12 mouse cellular contexts compared by ENCODE assay signal in genomic region chr16:62500334-62500733, GRCm38 (mm10).
DNase-seq lines count a peak whose midpoint lies in the region; ATAC-seq and TF ChIP-seq lines count a peak whose summit lies in the region.
"Had no signal": no experiment of that assay in that cellular context is flagged by ENCODE, and none has a peak within 500 bp of the region (broad histone marks: within the 10 kb centered on the region; RNA-seq: fewer than 3 reads in every experiment).

No protein-coding gene starts in this region.

- peak; percentile 55 for DNase-seq in hindbrain, embryonic 14.5 days (ENCODE audit: low spot score)
- DNase-seq in hindbrain, embryonic 11.5 days (ENCODE audit: low spot score), result no peak
- DNase-seq in forebrain, postnatal 0 days, result peak; percentile 80
- peak; percentile 68 for DNase-seq in layer of hippocampus, adult 9-10 months (ENCODE audit: low spot score)
- peak; percentile 17 for DNase-seq in right cerebral cortex, adult 18-20 months
- no peak for DNase-seq in spleen, postnatal 4 days (ENCODE audit: low spot score in 2 of 2)
- DNase-seq in testis, postnatal 14 days (ENCODE audit: low spot score), result no peak
- DNase-seq in cerebellum, adult 11-12 months, result no peak
- DNase-seq: liver, postnatal 0 days had no signal

- no peaks in the 10 kb centered on the region for H3K36me3 ChIP-seq in hindbrain, embryonic 14.5 days (replicated peaks; ENCODE audit: control insufficient read depth, insufficient read depth)
- no peaks in the 10 kb centered on the region for H3K36me3 ChIP-seq in hindbrain, embryonic 11.5 days (ENCODE audit: control insufficient read depth, insufficient read depth, low read length)
- H3K36me3 ChIP-seq in forebrain, postnatal 0 days (ENCODE audit: insufficient read depth), result no peaks in the 10 kb centered on the region

- H3K27ac ChIP-seq in hindbrain, embryonic 14.5 days, result peak overlapping the region; percentile 7; the same call in 1 of the 2 replicates
- no peak overlapping the region for H3K27ac ChIP-seq in hindbrain, embryonic 11.5 days (ENCODE audit: low read depth, low read length)
- H3K27ac ChIP-seq in forebrain, postnatal 0 days (ENCODE audit: low read depth, low read length), result no peak overlapping the region

- no peak for ATAC-seq in hindbrain, embryonic 14.5 days (ENCODE audit: low FRiP score)
- ATAC-seq in hindbrain, embryonic 11.5 days (ENCODE audit: low FRiP score), result no peak
- peak; percentile 73 for ATAC-seq in forebrain, postnatal 0 days
- ATAC-seq: CD4-positive, CD25-positive, alpha-beta regulatory T cell, adult 4 months; intestine, embryonic 16.5 days; liver, postnatal 0 days had no signal

- 80% methylated on average over 6 of the region's 6 CpGs for WGBS in hindbrain, embryonic 14.5 days
- WGBS in hindbrain, embryonic 11.5 days, result 83% methylated on average over 6 of the region's 6 CpGs
- WGBS in forebrain, postnatal 0 days, result 58% methylated on average over 6 of the region's 6 CpGs

- H3K27me3 ChIP-seq in hindbrain, embryonic 14.5 days (ENCODE audit: control insufficient read depth, insufficient read depth, low read length), result no peaks in the 10 kb centered on the region
- no peaks in the 10 kb centered on the region for H3K27me3 ChIP-seq in hindbrain, embryonic 11.5 days (ENCODE audit: control insufficient read depth, insufficient read depth, low read length)
- no peaks in the 10 kb centered on the region for H3K27me3 ChIP-seq in forebrain, postnatal 0 days (ENCODE audit: insufficient read depth, low read length)

- no peak overlapping the region for H3K4me3 ChIP-seq in hindbrain, embryonic 14.5 days (replicated peaks; ENCODE audit: low read length)
- H3K4me3 ChIP-seq in hindbrain, embryonic 11.5 days (ENCODE audit: low read depth, low read length), result no peak overlapping the region
- no peak overlapping the region for H3K4me3 ChIP-seq in forebrain, postnatal 0 days (ENCODE audit: low read depth, low read length)

- no peak overlapping the region for H3K9ac ChIP-seq in hindbrain, embryonic 14.5 days
- H3K9ac ChIP-seq in hindbrain, embryonic 11.5 days (ENCODE audit: low read depth, low read length), result no peak overlapping the region
- no peak overlapping the region for H3K9ac ChIP-seq in forebrain, postnatal 0 days
- H3K9ac ChIP-seq: liver, postnatal 0 days had no signal

- 0 out of 2 replicates have a peak, but pooled peaks cover 3% of the 10 kb centered on the region for H3K4me1 ChIP-seq in hindbrain, embryonic 14.5 days (replicated peaks; ENCODE audit: control insufficient read depth, insufficient read depth, low read length)
- H3K4me1 ChIP-seq in hindbrain, embryonic 11.5 days (replicated peaks; ENCODE audit: control insufficient read depth, insufficient read depth, low read length), result no peaks in the 10 kb centered on the region
- H3K4me1 ChIP-seq in forebrain, postnatal 0 days (ENCODE audit: insufficient read depth), result no peaks in the 10 kb centered on the region

- TF ChIP-seq CTCF in forebrain, postnatal 0 days (IDR thresholded peaks at IDR 0.05; ENCODE audit: low read depth), result peak; percentile 74

- H3K9me3 ChIP-seq in hindbrain, embryonic 14.5 days (ENCODE audit: control insufficient read depth, low read length), result no peaks in the 10 kb centered on the region
- H3K9me3 ChIP-seq in hindbrain, embryonic 11.5 days (ENCODE audit: control insufficient read depth, low read length), result no peaks in the 10 kb centered on the region
- no peaks in the 10 kb centered on the region for H3K9me3 ChIP-seq in forebrain, postnatal 0 days (ENCODE audit: low read length)

- H3K4me2 ChIP-seq in hindbrain, embryonic 14.5 days (replicated peaks), result no peak overlapping the region
- H3K4me2 ChIP-seq in hindbrain, embryonic 11.5 days (replicated peaks; ENCODE audit: low read depth, low read length), result no peak overlapping the region
- no peak overlapping the region for H3K4me2 ChIP-seq in forebrain, postnatal 0 days (ENCODE audit: low read depth)
- H3K4me2 ChIP-seq: heart, embryonic 11.5 days had no signal

Comparison
In these comparisons a context has a peak if more than half of its experiments do, and no peak if none do; other contexts are left out.
1. DNase-seq: peak in hindbrain, embryonic 14.5 days (single experiment), forebrain, postnatal 0 days (single experiment), layer of hippocampus, adult 9-10 months (single experiment) and right cerebral cortex, adult 18-20 months (single experiment); none in hindbrain, embryonic 11.5 days (single experiment), spleen, postnatal 4 days (0 of 2), testis, postnatal 14 days (single experiment) and cerebellum, adult 11-12 months (single experiment).